Mouse (Mus musculus) adrenal gland, adult (tissue): ENCODE data around the gene Herc3.
"Not testable (repeated sequence)": the region's sequence is repeated elsewhere in the genome, so short reads cannot be mapped to it uniquely, and the experiment has no call there.

Source experiments
- DNase-seq, 2 experiments: peaks; one replicate each; pipeline ENCODE4 v3.0.0; 2022 to 2023; ENCODE audit warnings: low spot score in 1 of 2; ENCODE audit not compliant: inconsistent age in 2 of 2

Gene Herc3

GRCm38 (mm10) chr6:58831232-58832009, at the start of gene Herc3:
Gene Herc3, plus strand, starts transcription at chr6:58831465.
- peak; percentile 84 to 94 for DNase-seq

GRCm38 (mm10) chr6:58801394-58801793, 29.9 kb upstream of the Herc3 start:
- DNase-seq, result no peak

- no peak for DNase-seq
Observed at GRCm38 (mm10) chr6:58814381-58814780, 16.9 kb upstream of the Herc3 start.

- not testable (repeated sequence) for DNase-seq
Observed at GRCm38 (mm10) chr6:58817037-58817436, 14.2 kb upstream of the Herc3 start.

GRCm38 (mm10) chr6:58825619-58826018, 5.6 kb upstream of the Herc3 start:
- DNase-seq, result no peak

- no peak for DNase-seq
Observed at GRCm38 (mm10) chr6:58826089-58826488, 5.2 kb upstream of the Herc3 start.

GRCm38 (mm10) chr6:58828582-58828981, 2.7 kb upstream of the Herc3 start:
- DNase-seq, result peak in 1 of 2 experiments; percentile 19

GRCm38 (mm10) chr6:58830840-58831231, 429 bp upstream of the Herc3 start:
- DNase-seq, result no peak

GRCm38 (mm10) chr6:58832591-58833018, 1.3 kb downstream of the Herc3 start:
- peak in 1 of 2 experiments; percentile 55 for DNase-seq

- no peak for DNase-seq
Observed at GRCm38 (mm10) chr6:58834470-58834869, 3.2 kb downstream of the Herc3 start.

- DNase-seq, result no peak
Observed at GRCm38 (mm10) chr6:58835591-58835990, 4.3 kb downstream of the Herc3 start.

GRCm38 (mm10) chr6:58836476-58836875, 5.2 kb downstream of the Herc3 start:
- no peak for DNase-seq

- no peak for DNase-seq
Observed at GRCm38 (mm10) chr6:58837917-58838316, 6.7 kb downstream of the Herc3 start.

GRCm38 (mm10) chr6:58841208-58841607, 9.9 kb downstream of the Herc3 start:
- DNase-seq, result no peak

- no peak for DNase-seq
Observed at GRCm38 (mm10) chr6:58842186-58842585, 10.9 kb downstream of the Herc3 start.

- DNase-seq, result no peak
Observed at GRCm38 (mm10) chr6:58843580-58843979, 12.3 kb downstream of the Herc3 start.

- no peak for DNase-seq
Observed at GRCm38 (mm10) chr6:58844188-58844822, 13.0 kb downstream of the Herc3 start.

- DNase-seq, result no peak
Observed at GRCm38 (mm10) chr6:58846850-58847692, 15.8 kb downstream of the Herc3 start.

- DNase-seq, result peak; percentile 70 to 84
Observed at GRCm38 (mm10) chr6:58847836-58848235, 16.6 kb downstream of the Herc3 start.

- no peak for DNase-seq
Observed at GRCm38 (mm10) chr6:58849356-58849755, 18.1 kb downstream of the Herc3 start.

GRCm38 (mm10) chr6:58855676-58856367, 24.6 kb downstream of the Herc3 start:
- DNase-seq, result no peak
